Mouse (Mus musculus) erythroid progenitor cell, adult 5-6 weeks (primary cell): ENCODE measurements around the gene Eefsec. TPM values are rescaled to one million over a fixed set of nuclear protein-coding genes. Genes with fewer than 3 reads are reported as not detected.

Experiments
- ATAC-seq: replicated peaks from 2 replicates; pipeline ENCODE4 v1.8.0; 2016; ENCODE audit warnings: moderate number of reproducible peaks, mild to moderate bottlenecking, moderate TSS enrichment, inconsistent platforms; ENCODE audit not compliant: poor library complexity, low FRiP score, severe bottlenecking
- total RNA-seq, 2 experiments: library from RNA; stranded (forward) in 1 of 2; stranded (reverse) in 1 of 2; fragments of 150-400 nt in 1 of 2; fragments of 186-747, 209-891 nt in 1 of 2; gene quantifications; 2 replicates each; pipeline versions ENCODE4 v1.2.3 to v1.2.4; 2015 to 2017; ENCODE audit warnings: low replicate concordance in 2 of 2

The Eefsec gene
- total RNA-seq (2015; ENCODE audit: low replicate concordance) (7.2 and 7.5 TPM in 2 replicates), total RNA-seq (2017; ENCODE audit: low replicate concordance) (5.9 and 8.8 TPM in 2 replicates)

DNA sequence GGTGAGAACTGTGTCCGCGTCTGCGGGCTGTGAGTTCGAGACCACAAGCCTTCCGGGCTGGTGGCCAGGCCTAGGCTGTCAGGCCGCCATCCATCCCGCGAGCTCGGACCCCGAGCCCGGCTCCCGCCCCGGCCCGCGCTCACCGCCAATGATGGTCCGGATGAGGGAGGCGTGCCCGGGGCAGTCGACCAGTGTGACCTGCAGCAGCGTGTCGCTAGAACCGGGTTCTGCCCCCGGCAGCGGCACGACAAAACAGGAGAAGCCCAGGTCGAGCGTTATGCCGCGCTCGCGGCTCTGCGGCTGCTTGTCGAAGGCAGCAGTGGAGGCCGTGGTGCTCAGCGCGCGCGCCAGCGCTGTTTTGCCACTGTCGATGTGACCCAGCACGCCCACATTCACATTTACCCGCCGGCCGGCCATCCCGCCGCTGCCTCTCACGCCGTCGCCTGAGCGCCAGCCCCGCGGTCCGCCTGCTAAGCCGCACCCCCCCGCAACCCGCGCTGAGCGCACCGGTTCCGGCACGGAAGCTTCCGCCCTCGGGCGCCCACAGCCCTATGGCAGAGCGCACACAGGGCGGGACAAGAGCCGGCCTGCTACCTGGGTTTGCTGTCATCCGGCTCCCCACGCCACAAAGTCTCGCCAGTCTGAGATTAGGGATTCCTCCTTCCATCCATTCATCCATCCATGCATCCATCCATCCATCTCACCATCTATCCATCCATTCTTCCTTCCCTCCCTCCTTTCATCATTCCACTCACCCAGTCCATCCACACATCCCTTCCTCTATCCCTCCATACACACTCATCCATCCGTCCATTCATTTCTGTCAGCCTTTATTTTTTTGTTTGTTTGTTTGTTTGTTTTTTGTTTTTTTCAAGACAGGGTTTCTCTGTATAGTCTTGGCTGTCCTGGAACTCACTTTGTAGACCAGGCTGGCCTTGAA is at the start of gene Eefsec:
Gene Eefsec, minus strand, starts transcription at position 477 of the 940 bp plus-strand sequence.
- peak; percentile 93 for ATAC-seq

GRCm38 (mm10) chr6:88493712-88494111 is 47.4 kb upstream of the Eefsec start:
- ATAC-seq, result no peak

GRCm38 (mm10) chr6:88490629-88491354 is 44.5 kb upstream of the Eefsec start:
- no peak for ATAC-seq

GRCm38 (mm10) chr6:88489834-88490233 is 43.5 kb upstream of the Eefsec start:
- ATAC-seq, result no peak

GRCm38 (mm10) chr6:88489026-88489425 is 42.7 kb upstream of the Eefsec start:
- ATAC-seq, result no peak

DNA sequence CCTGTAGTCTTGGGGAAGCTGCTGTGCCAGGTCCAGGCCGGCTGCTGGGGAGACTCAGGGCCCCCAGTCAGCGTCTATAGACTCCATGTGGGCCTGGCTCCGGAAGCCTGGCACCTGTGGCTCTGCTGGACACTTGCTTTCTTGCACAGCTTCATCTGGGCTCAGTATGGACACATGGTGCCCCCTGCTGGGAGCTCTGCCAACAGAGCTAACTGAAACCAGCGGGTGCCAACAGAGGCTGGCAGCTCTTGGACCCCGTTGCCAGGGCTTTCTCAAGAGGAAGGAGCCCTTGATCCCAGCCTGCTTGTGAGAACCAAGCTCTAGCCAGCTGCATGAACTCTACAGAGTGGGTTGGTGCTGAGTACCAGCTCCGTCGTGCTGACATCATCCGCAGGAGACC is 40.6 kb upstream of the Eefsec start:
- ATAC-seq, result peak; percentile 55; the same call in 1 of the 2 replicates

DNA sequence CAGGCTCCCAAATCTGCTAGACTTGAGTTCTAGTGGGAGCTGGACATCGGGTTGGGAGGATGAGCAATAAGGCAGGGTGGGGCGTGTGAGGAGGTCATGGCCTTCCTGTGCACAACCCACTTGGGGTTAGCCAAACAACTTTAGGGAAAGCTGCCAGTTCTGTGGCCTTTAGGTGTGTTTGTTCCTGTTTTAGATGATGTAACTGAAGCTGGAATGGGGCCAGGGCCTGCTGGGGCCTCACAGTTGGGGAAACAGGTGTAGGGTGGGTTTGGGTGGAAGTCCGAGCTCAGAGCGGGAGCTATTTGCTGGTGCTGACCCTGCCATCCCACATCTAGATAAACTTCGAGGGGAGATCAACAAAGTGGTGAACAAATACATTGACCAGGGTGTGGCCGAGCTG is 39.0 kb upstream of the Eefsec start:
- no peak for ATAC-seq

DNA sequence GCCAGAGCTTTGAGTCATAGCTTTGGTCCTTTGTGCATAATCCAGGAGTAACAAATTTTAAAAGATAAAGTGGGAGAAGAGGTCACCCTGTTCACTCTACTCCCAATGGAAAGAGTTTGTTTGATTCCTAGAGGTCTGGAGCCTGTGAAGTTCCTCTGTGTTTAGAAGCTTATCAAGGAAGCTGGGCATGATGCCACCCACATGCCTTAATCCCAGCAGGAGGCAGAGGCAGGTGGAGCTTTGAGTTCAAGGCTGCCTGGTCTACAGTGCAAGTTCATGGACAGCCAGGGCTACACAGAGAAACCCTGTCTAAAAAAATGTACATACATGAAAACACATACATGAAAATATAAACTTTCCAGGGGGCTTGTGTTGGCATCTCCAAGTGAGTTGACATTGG is 37.6 kb upstream of the Eefsec start:
- ATAC-seq, result no peak

- ATAC-seq, result no peak
Measured at GRCm38 (mm10) chr6:88483111-88483510, 36.8 kb upstream of the Eefsec start.

- ATAC-seq, result peak; percentile 56; the same call in 1 of the 2 replicates
Measured at GRCm38 (mm10) chr6:88480421-88480820, 34.1 kb upstream of the Eefsec start.

- ATAC-seq, result no peak
Measured at GRCm38 (mm10) chr6:88469878-88470277, 23.5 kb upstream of the Eefsec start.

DNA sequence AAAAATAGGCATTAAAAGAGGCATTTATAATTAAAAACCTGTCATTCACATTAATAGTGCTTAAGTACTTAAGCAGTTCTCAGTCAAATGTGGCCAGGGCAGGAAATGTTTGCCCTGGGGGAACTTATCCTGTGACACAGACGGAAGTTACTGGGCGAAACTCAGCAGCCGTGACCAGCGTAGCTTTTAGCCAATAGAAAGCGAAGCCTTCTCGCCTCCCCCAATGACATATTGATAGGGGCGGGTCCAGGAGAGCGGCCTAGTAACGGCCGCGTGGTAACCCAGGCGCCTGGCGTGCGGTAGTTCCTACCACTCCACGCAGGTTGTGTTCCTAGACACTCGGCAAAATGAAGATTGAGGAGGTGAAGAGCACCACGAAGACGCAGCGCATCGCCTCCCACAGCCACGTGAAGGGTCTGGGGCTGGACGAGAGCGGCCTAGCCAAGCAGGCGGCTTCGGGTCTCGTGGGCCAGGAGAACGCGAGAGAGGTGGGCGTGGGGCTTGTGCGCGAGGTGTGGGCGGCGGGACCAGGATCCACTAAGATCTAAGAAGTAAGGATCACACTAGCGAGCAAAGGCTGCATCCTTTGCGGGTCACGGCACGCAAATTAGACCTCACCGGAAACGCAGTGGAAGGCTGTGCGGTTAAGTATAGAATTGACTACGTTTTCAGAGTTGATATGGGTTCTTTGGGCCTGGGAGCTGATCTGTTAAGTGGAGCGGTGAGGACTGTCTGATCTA is 19.0 kb upstream of the Eefsec start, which contains the start of gene Ruvbl1:
Gene Ruvbl1, plus strand, starts transcription at position 229 of the 740 bp plus-strand sequence.
- peak; percentile 100 for ATAC-seq

DNA sequence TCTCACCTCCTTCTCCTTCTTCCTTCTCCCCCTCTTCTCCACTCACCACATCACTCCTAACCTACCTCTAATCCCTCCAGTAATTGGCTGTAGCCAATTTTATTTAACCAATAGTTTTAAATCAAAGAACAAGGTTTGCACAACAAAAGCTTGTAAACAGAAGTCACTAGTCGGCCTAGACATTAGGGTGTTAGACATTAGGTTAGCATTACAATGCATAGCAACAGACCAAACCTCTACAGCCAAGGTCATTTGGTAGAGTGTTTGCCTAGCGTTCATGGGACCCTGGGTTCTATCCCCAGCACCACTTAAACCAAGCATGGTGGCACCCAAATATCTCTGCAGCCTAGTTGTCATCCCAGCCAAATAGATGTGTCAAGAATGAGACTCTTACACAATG is 8.2 kb upstream of the Eefsec start:
- ATAC-seq, result no peak

DNA sequence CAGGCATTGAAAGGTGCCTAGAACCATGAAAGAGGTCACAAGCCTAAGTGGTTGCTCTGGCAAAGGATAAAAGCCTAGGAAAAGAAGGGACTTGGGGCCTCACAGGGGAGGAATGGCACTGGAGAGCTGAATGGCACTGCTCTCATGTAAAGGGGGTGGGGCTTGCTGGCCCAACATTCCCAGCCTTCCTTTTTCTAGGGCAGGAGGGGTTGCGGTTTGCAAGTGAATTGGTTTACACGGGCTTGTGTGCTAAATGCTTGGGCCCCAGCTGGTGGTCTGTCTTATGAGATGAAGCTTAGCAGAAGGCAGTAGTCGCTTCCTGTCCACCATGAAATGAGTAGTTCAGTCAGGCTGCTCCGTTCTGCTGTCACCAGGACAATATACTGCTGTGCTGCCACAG is 1.1 kb upstream of the Eefsec start:
- ATAC-seq, result no peak

GRCm38 (mm10) chr6:88445661-88446060 is 678 bp downstream of the Eefsec start:
- ATAC-seq, result no peak

DNA sequence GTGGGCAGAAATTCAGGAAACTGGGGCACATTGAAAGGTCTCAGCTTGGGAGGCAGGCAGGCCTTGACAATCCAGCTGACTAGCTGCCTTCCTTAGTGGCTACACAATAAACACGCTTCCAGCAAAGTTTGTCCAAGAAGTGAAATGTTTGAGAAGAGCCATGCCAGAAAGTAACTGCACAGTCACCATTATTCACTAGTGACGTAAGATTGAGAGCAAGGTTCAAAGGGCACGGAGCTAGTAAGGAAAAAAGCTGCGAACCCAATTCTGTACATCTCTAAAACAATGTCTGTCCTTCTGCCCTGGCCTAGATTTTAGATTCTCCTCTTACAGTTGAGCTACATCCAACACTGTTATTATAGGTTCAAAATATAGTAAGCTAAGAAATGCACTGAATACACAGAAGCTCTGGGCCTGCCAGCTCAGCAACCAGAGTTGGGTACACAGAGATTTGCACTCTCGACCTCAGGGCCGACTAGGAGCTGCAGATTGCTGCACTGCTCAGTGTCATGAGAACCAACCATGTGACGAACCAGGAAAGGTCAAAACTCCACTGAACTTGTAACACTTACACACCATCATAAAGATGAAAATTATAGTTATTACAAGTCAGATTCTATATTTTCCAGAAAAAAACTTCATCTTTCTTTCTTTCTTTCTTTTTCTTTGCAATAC is 2.1 kb downstream of the Eefsec start:
- no peak for ATAC-seq

DNA sequence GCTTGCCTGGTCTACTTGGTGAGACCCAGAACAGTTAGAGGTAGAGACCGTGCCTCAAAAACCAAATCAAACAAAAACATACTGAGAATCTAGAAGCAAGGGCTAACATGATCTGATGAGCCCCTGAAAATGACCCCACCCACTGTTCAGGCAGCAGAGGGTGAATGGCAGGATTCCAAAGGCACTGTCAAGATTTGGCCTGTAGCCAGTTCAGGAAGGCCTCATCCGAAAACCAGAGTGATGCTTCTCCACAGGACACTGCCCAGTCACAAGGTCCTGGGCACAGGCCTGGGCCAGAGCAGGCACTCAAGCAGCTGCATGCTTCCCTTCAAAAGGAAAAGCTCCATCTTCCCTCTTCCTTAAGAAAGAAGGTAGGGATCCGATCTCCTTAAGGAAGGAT is 2.9 kb downstream of the Eefsec start:
- no peak for ATAC-seq

GRCm38 (mm10) chr6:88442551-88442950 is 3.8 kb downstream of the Eefsec start:
- no peak for ATAC-seq

GRCm38 (mm10) chr6:88439056-88439455 is 7.3 kb downstream of the Eefsec start:
- ATAC-seq, result no peak
